Mouse (Mus musculus): ENCODE results near the gene Pttg1ip. TPM values are rescaled to one million over a fixed set of nuclear protein-coding genes. Genes with fewer than 3 reads are reported as not detected.

Pttg1ip gene
- polyA plus RNA-seq, 1 experiment from 2014 or later = 145 TPM

DNA sequence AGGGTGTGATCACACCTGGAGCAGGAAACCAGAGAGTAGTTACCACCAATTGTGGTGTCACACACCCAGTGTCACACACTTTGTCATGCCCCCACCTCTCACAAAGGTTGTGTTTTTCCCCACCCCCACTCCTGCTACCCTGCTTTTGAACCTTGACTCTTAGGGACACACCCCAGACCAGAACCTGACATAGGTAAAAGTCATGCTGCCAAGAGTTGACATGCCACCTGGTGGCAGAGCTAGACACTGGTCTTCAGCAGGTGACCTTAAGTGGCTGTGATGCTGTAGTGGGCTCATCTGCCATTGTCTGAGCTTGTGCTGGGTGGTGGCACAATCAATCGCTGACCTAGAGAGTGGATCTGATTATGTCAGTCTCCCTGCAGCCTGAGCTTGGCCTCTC, 48.5 kb downstream of the Pttg1ip start:
- H3K4me3 ChIP-seq = no peak overlapping the region
- H3K9me3 ChIP-seq = no peaks in the 10 kb centered on the region
- H3K9ac ChIP-seq = no peak overlapping the region
- no peak overlapping the region for H3K27ac ChIP-seq
- no peak for ATAC-seq (ENCODE audit: insufficient number of reproducible peaks, low FRiP score, low TSS enrichment, low read depth)
- H3K27me3 ChIP-seq = no peaks in the 10 kb centered on the region
- peaks cover 20% of the 10 kb centered on the region for H3K4me1 ChIP-seq
- no peak overlapping the region for H3K4me2 ChIP-seq
- peaks cover 30% of the 10 kb centered on the region for H3K36me3 ChIP-seq
- WGBS = 97% methylated on average over 1 of the region's 1 CpGs

DNA sequence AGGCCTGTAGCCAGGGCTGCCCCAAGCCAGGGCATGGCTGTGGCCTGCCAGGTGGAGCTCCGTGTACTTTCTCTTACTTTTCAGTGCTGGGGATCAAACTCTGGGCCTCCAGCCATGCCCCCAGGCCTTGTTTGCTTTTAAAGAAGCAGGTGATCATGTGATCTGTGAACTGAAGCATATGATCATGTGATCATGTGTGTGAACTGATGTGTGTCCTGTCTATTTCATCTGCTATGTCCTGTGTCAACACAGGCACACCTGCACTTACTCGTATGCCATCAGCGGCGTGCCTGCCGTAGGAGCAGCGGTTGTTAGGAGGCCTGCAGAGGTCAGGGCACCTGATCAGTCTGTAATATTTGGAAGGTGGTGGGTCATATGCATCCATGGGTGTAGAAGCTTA, 52.5 kb downstream of the Pttg1ip start:
- H3K4me2 ChIP-seq = no peak overlapping the region
- ATAC-seq (ENCODE audit: insufficient number of reproducible peaks, low FRiP score, low TSS enrichment, low read depth) = no peak
- 80% methylated on average over 6 of the region's 6 CpGs for WGBS

DNA sequence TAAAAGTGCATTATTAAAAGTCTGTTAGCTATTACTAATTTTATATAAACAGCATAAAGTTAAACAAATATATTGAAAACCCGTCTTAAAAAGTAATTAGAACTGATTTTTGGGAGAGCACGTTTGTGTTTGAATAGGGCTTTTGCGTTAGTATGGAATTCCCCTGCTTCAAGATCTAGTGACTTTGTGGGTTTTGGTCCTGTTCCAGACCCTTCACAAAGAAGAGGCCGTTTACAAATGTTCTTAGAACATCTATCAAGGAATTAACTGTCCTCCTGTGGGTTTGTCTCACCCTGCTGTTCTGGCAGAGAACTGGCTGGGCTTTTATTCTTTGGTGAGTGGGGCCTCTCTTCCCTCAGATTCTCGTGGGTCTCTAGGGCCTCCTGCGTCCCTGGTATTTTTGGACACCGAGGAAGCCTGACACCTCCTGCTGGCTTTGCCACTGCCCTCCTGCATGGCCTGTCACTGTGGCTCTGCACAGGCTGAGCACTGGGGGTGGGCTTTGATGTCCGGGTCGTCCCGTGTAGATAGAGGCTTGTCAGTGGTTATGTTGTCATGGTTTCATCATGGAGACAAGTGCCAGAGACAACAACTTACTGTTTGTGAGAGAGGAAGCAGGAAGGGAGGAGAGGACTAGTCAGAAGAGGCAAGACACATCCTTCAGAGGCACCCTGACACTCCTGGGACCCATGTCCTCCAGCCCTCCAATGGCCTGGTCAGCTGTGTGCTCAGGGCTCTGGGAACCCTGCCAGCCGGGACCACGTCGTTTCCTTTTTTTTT, 53.1 kb downstream of the Pttg1ip start:
- 0 out of 2 replicates have a peak, but pooled peaks have one; percentile 30 for ATAC-seq (ENCODE audit: insufficient number of reproducible peaks, low FRiP score, low TSS enrichment, low read depth)
- Histone ChIP-seq H3K9me3 (no peaks in the 10 kb centered on the region), H3K4me1 (peaks cover 13% of the 10 kb centered on the region), H3K9ac (no peak overlapping the region), H3K27ac (no peak overlapping the region), H3K4me2 (no peak overlapping the region), H3K27me3 (no peaks in the 10 kb centered on the region), H3K36me3 (peaks cover 59% of the 10 kb centered on the region), H3K4me3 (no peak overlapping the region)
- 61% methylated on average over 13 of the region's 13 CpGs for WGBS

More for the DNA sequence above, 52.5 kb downstream of the Pttg1ip start:
- no peaks in the 10 kb centered on the region for H3K9me3 ChIP-seq
- H3K4me3 ChIP-seq = no peak overlapping the region
- peaks cover 58% of the 10 kb centered on the region for H3K36me3 ChIP-seq
- no peaks in the 10 kb centered on the region for H3K27me3 ChIP-seq
- no peak overlapping the region for H3K27ac ChIP-seq
- no peak overlapping the region for H3K9ac ChIP-seq
- H3K4me1 ChIP-seq = peaks cover 13% of the 10 kb centered on the region

DNA sequence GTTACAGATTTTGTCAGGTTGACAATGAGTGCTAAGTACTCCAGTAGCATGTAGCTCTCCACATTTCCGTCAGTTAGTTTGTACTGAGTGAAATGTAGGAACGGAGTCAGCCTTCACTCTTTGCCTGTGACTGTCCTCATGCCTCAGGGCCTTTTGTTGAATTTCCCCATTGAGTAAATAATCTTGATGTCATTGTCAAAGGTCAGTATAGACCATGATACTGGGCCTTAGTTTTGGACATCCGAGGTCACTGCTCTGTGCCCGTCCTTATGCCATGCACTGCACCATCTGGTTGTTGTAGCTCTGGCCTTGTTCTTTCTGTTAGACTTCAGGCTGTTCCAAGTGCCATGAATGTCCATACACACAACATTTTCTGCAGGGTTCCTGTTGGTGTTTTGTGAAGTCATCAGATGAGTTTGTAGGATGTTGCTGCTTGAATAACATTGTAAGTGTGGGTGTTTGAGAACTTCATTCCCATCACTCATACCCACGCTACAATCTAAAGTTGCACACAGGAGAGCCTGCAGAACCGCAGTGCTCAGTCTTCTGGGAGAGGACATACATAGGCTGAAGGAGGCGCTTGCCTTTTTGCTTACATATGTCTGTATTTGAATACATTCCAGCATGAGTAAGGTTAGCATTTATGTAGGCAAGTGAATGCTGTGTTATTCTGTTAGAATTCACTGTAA, 54.9 kb downstream of the Pttg1ip start:
- Histone ChIP-seq H3K36me3 (peaks cover 64% of the 10 kb centered on the region), H3K4me2 (no peak overlapping the region)
- 95% methylated on average over 7 of the region's 7 CpGs for WGBS

DNA sequence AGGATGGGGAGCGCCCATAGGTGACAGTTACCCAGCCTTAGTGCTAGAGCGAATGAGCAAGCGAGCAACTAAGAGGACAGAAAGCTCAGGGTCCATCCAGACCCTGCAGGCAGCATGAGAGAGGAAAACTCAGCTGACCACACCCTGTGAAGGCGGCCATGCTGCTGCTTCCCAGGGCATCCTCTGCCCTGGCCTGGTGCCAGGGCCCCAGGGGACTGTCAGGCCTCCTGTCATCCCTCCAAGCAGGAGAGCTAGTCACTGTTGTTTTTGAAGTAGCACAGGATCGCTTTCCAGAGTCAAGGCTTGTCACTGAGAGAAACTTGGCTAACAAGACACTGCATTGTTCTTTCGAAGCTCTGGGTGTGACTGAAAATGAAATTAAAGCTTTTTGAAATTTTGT, 57.4 kb downstream of the Pttg1ip start:
- Histone ChIP-seq H3K9me3 (no peaks in the 10 kb centered on the region), H3K4me2 (no peak overlapping the region), H3K27me3 (no peaks in the 10 kb centered on the region), H3K4me3 (no peak overlapping the region), H3K36me3 (peaks cover 64% of the 10 kb centered on the region), H3K9ac (no peak overlapping the region), H3K4me1 (peaks cover 8% of the 10 kb centered on the region), H3K27ac (no peak overlapping the region)
- WGBS = 77% methylated on average over 6 of the region's 6 CpGs
- ATAC-seq (ENCODE audit: insufficient number of reproducible peaks, low FRiP score, low TSS enrichment, low read depth) = no peak

More for the DNA sequence above, 54.9 kb downstream of the Pttg1ip start:
- H3K4me3 ChIP-seq = no peak overlapping the region
- no peaks in the 10 kb centered on the region for H3K27me3 ChIP-seq
- H3K9ac ChIP-seq = no peak overlapping the region
- H3K9me3 ChIP-seq = no peaks in the 10 kb centered on the region
- peaks cover 13% of the 10 kb centered on the region for H3K4me1 ChIP-seq
- no peak for ATAC-seq (ENCODE audit: insufficient number of reproducible peaks, low FRiP score, low TSS enrichment, low read depth)
- no peak overlapping the region for H3K27ac ChIP-seq

DNA sequence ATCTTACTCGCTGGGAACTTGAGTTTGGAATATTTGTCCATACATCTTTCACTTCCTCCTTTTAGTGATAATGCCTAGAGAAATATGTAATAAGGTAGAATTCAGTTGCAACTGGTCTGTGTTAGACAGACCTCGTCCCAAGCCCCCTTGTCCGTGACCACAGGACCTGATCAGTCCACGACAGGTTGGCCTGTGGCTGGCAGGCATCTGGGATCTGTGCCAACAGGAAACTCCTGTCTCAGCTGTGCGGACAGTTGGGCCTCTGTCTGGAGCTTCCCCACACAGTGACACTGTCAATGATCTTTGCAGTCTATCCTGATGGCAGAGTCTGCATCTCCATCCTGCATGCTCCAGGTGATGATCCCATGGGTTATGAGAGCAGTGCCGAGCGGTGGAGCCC, 61.6 kb downstream of the Pttg1ip start:
- Histone ChIP-seq H3K9ac (no peak overlapping the region), H3K4me1 (peaks cover 2% of the 10 kb centered on the region; the same call in 1 of the 2 replicates), H3K4me3 (no peak overlapping the region), H3K9me3 (no peaks in the 10 kb centered on the region), H3K36me3 (peaks cover 68% of the 10 kb centered on the region), H3K4me2 (no peak overlapping the region), H3K27me3 (no peaks in the 10 kb centered on the region), H3K27ac (no peak overlapping the region)
- WGBS = 76% methylated on average over 7 of the region's 7 CpGs
- ATAC-seq (ENCODE audit: insufficient number of reproducible peaks, low FRiP score, low TSS enrichment, low read depth) = no peak

DNA sequence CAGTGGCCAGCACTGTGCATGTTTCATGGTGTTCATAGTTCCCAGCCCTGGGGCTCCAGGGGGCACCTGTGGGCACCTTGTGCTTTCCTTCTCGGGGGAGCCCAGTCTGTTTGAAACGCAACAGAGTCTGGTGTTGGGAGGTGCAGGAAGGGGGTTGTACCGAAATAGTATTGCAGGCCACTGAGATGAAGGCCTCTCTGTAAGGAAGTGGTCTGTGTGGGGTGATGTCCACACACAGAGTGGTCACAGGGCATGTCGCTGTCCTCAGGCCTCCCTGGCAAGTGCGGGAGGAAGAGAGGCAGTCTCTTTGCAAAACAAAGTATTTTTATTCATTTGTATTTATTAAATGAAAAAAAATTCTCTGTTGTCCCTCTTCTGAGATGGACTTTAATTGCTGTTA, 64.1 kb downstream of the Pttg1ip start:
- no peaks in the 10 kb centered on the region for H3K9me3 ChIP-seq
- H3K4me3 ChIP-seq = no peak overlapping the region
- H3K4me1 ChIP-seq = peaks cover 18% of the 10 kb centered on the region
- 89% methylated on average over 5 of the region's 5 CpGs for WGBS
- no peak overlapping the region for H3K4me2 ChIP-seq
- no peak overlapping the region for H3K9ac ChIP-seq
- H3K27me3 ChIP-seq = no peaks in the 10 kb centered on the region
- no peak overlapping the region for H3K27ac ChIP-seq
- no peak for ATAC-seq (ENCODE audit: insufficient number of reproducible peaks, low FRiP score, low TSS enrichment, low read depth)
- H3K36me3 ChIP-seq = peaks cover 60% of the 10 kb centered on the region

DNA sequence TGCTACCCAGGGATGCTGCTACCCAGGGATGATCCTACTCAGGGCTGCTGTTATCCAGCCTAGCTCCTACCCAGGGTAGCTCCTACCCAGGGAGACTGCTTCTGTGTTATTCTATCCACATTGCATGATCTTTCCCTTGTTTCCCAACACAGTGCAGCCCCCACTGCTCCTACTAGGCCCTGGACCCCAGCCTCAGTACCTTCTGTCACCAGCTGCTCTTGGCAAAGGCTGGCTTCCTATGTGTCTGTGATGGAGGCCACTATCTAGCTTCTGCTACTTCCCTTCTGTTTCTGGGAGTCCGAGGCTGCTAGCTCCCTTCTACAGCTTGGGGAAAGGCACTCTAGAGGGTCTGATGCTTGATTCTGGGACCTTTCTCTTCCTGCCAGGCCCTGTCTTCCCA, 65.9 kb downstream of the Pttg1ip start:
- peaks cover 44% of the 10 kb centered on the region for H3K36me3 ChIP-seq
- H3K4me3 ChIP-seq = no peak overlapping the region
- no peak overlapping the region for H3K4me2 ChIP-seq
- no peak for ATAC-seq (ENCODE audit: insufficient number of reproducible peaks, low FRiP score, low TSS enrichment, low read depth)
- WGBS = 88% methylated on average over 1 of the region's 1 CpGs
- peaks cover 22% of the 10 kb centered on the region for H3K4me1 ChIP-seq
- no peak overlapping the region for H3K9ac ChIP-seq
- H3K27me3 ChIP-seq = no peaks in the 10 kb centered on the region
- no peaks in the 10 kb centered on the region for H3K9me3 ChIP-seq
- no peak overlapping the region for H3K27ac ChIP-seq

DNA sequence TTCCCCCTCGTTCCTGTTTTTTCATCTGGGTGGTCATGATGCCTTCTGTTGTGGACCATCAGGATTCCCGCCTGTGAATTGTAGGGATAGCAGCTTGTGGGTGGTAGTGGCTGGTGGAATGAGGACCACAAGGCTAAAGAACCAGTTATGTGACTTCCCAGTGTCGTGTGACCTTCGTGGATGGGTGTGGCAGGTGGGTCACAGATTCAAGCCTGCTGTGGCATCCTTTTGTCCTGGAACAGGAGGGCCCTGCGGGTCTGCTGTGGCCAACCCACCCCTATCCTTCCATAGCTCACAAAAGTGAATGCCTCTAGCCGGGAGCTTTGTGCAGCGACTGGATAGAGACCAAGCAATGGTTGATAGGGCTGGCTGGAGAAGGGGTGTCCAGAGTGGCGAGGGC, 66.4 kb downstream of the Pttg1ip start:
- no peaks in the 10 kb centered on the region for H3K9me3 ChIP-seq
- no peak overlapping the region for H3K4me2 ChIP-seq
- H3K9ac ChIP-seq = no peak overlapping the region
- H3K4me1 ChIP-seq = peaks cover 22% of the 10 kb centered on the region
- no peak overlapping the region for H3K4me3 ChIP-seq
- peaks cover 42% of the 10 kb centered on the region for H3K36me3 ChIP-seq
- no peak overlapping the region for H3K27ac ChIP-seq
- 90% methylated on average over 8 of the region's 8 CpGs for WGBS
- no peak for ATAC-seq (ENCODE audit: insufficient number of reproducible peaks, low FRiP score, low TSS enrichment, low read depth)
- H3K27me3 ChIP-seq = no peaks in the 10 kb centered on the region

MicroRNA genes within 50 kb of the gene (microRNA counts, 519-probe panel; counts per million panel counts)
- not detected for microRNA mmu-miR-1930

Small RNAs within 50 kb of the gene (microRNA-seq; reads per million reads assigned to microRNA genes)
- 10.2 reads per million, percentile 26 among the genes with 10 or more reads in this experiment for gene Mir1930

Other genes starting within 250 kb of the Pttg1ip start
- gene Adarb1, start 163.4 kb upstream of the Pttg1ip start, polyA plus RNA-seq (2015; fragmentation: Nextera tagmentation; extraction: Ambion mirVana) = 4.4 and 4.8 TPM in 2 replicates
- gene Fam207a, start 65.9 kb upstream of the Pttg1ip start, polyA plus RNA-seq (2015; fragmentation: Nextera tagmentation; extraction: Ambion mirVana) = 36.2 and 37.7 TPM in 2 replicates
- 3.5 TPM in 2 replicates for gene Itgb2, start 51.5 kb upstream of the Pttg1ip start, polyA plus RNA-seq (2015; fragmentation: Nextera tagmentation; extraction: Ambion mirVana)
- gene Sumo3, start 24.4 kb downstream of the Pttg1ip start, polyA plus RNA-seq (2015; fragmentation: Nextera tagmentation; extraction: Ambion mirVana) = 343 and 347 TPM in 2 replicates
- 1.3 and 1.8 TPM in 2 replicates for gene Gm49325, start 24.5 kb downstream of the Pttg1ip start, polyA plus RNA-seq (2015; fragmentation: Nextera tagmentation; extraction: Ambion mirVana)
- 99.8 and 127 TPM in 2 replicates for gene Ube2g2, start 40.6 kb downstream of the Pttg1ip start, polyA plus RNA-seq (2015; fragmentation: Nextera tagmentation; extraction: Ambion mirVana)
- gene Tspear, start 104.8 kb downstream of the Pttg1ip start, polyA plus RNA-seq (2015; fragmentation: Nextera tagmentation; extraction: Ambion mirVana) = 2.1 and 2.8 TPM in 2 replicates
- not detected in 2 replicates for gene Gm19402, start 109.0 kb downstream of the Pttg1ip start, polyA plus RNA-seq (2015; fragmentation: Nextera tagmentation; extraction: Ambion mirVana)
- not detected in 2 replicates for gene Gm9508, start 115.5 kb downstream of the Pttg1ip start, polyA plus RNA-seq (2015; fragmentation: Nextera tagmentation; extraction: Ambion mirVana)
- gene Gm10272, start 124.9 kb downstream of the Pttg1ip start, polyA plus RNA-seq (2015; fragmentation: Nextera tagmentation; extraction: Ambion mirVana) = not detected in 2 replicates
- 1.2 and 1.4 TPM in 2 replicates for gene Gm10024, start 129.7 kb downstream of the Pttg1ip start, polyA plus RNA-seq (2015; fragmentation: Nextera tagmentation; extraction: Ambion mirVana)
- gene Gm10142, start 134.1 kb downstream of the Pttg1ip start, polyA plus RNA-seq (2015; fragmentation: Nextera tagmentation; extraction: Ambion mirVana) = not detected in 2 replicates
- gene Krtap12-1, start 138.9 kb downstream of the Pttg1ip start, polyA plus RNA-seq (2015; fragmentation: Nextera tagmentation; extraction: Ambion mirVana) = 0.29 TPM in 1 of 2 replicates, not detected in the other
- gene Gm10100, start 144.8 kb downstream of the Pttg1ip start, polyA plus RNA-seq (2015; fragmentation: Nextera tagmentation; extraction: Ambion mirVana) = not detected in 2 replicates
- gene Gm18596, start 160.9 kb downstream of the Pttg1ip start, polyA plus RNA-seq (2015; fragmentation: Nextera tagmentation; extraction: Ambion mirVana) = not detected in 2 replicates
- gene Gm9736, start 169.6 kb downstream of the Pttg1ip start, polyA plus RNA-seq (2015; fragmentation: Nextera tagmentation; extraction: Ambion mirVana) = not detected in 2 replicates
- gene Gm3233, start 178.0 kb downstream of the Pttg1ip start, polyA plus RNA-seq (2015; fragmentation: Nextera tagmentation; extraction: Ambion mirVana) = not detected in 2 replicates
- gene Gm3238, start 189.6 kb downstream of the Pttg1ip start, polyA plus RNA-seq (2015; fragmentation: Nextera tagmentation; extraction: Ambion mirVana) = not detected in 2 replicates
- gene Gm7138, start 195.2 kb downstream of the Pttg1ip start, polyA plus RNA-seq (2015; fragmentation: Nextera tagmentation; extraction: Ambion mirVana) = not detected in 2 replicates
- gene Gm3250, start 200.8 kb downstream of the Pttg1ip start, polyA plus RNA-seq (2015; fragmentation: Nextera tagmentation; extraction: Ambion mirVana) = not detected in 2 replicates
- gene Gm7137, start 206.5 kb downstream of the Pttg1ip start, polyA plus RNA-seq (2015; fragmentation: Nextera tagmentation; extraction: Ambion mirVana) = not detected in 2 replicates
- gene Gm9639, start 213.4 kb downstream of the Pttg1ip start, polyA plus RNA-seq (2015; fragmentation: Nextera tagmentation; extraction: Ambion mirVana) = not detected in 2 replicates
- not detected in 2 replicates for gene Gm19668, start 217.4 kb downstream of the Pttg1ip start, polyA plus RNA-seq (2015; fragmentation: Nextera tagmentation; extraction: Ambion mirVana)
- not detected in 2 replicates for gene Gm9507, start 230.1 kb downstream of the Pttg1ip start, polyA plus RNA-seq (2015; fragmentation: Nextera tagmentation; extraction: Ambion mirVana)
- gene Gm2696, start 233.0 kb downstream of the Pttg1ip start, polyA plus RNA-seq (2015; fragmentation: Nextera tagmentation; extraction: Ambion mirVana) = not detected in 2 replicates
- not detected in 2 replicates for gene Krtap10-4, start 245.4 kb downstream of the Pttg1ip start, polyA plus RNA-seq (2015; fragmentation: Nextera tagmentation; extraction: Ambion mirVana)